Mouse (Mus musculus) stomach, adult 2 months (tissue): ENCODE data around the gene Irs4. TPM values are rescaled to one million over a fixed set of nuclear protein-coding genes. Genes with fewer than 3 reads are reported as not detected.

ENCODE experiments used
- polyA plus RNA-seq: library from polyadenylated mRNA; depleted of rRNA; stranded (reverse); fragments of >200 nt; gene quantifications from 2 replicates; pipeline ENCODE4 v1.2.3, GENCODE M21; 2012; rRNA removed

Irs4 gene
- 0.12 and 0.23 TPM in 2 replicates for polyA plus RNA-seq

GRCm38 (mm10) chrX:141724937-141725918 is at the start of gene Irs4:
TSS of gene Irs4 (minus strand) at chrX:141725263.

Other genes with a start within 250 kb of the Irs4 start
- gene Col4a5, start 249.9 kb downstream of the Irs4 start, polyA plus RNA-seq: 3.4 and 5.6 TPM in 2 replicates
- gene Gm15294, start 150.0 kb upstream of the Irs4 start, polyA plus RNA-seq: not detected in 2 replicates